Mouse (Mus musculus): ENCODE measurements at regions not wholly inside any gene's neighbourhood (a gene's known extent, or its start where the extent isn't known, plus 50 kb on each side); places are given as distances from the start of the nearest gene placed in this dataset.

GRCm38 (mm10) chr15:36389775-36390174 is 617.8 kb downstream of the Zfp706 start:
- in situ Hi-C loops (cut with MboI; ENCODE audit: low pct_unique_long_range_greater_than_20kb in 1 of 2, low sequenced_read_pairs in 2 of 2, unreplicated experiment in 1 of 2), result no loop called here

- in situ Hi-C loops (cut with MboI; ENCODE audit: low pct_unique_long_range_greater_than_20kb in 1 of 2, low sequenced_read_pairs in 2 of 2, unreplicated experiment in 1 of 2), result no loop called here
These were observed 626.3 kb downstream of the Zfp706 start for GRCm38 (mm10) chr15:36381228-36381671.

DNA sequence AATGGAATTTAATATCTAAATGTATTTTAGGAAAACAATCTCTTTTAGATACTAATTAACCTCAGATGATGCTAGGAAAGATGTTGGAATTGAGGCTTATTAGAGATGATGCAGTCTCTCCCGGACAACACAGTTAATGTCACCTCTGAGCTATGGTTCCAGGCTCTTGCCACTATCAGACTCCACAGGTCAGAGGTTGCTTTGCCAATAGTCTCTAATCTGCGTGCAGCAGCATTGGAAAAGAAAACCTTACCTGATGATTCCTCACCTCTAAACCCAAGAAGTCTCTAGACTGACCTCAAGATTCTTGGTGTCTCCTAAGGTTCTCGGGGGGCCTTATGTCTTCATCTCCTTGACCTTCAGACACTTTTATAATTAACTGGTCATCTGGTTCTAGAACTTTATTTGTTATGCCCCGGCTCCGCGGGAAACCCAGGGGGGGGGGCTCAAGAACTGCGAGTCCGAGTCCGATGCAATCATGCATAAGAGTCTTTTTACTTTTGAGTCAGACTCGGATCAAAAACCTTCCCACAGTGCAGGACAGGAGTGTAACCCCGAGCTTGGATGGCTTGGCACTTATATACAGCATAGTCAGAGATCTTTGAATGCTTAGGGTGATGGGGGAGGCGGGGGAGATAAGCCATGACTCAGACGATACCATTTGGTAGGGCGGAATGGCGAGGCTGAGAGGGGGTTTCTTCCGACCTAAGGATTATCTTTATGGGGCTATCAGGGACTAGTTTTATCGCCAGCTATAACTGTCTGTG is 626.9 kb downstream of the Zfp706 start:
- in situ Hi-C loops (cut with MboI; ENCODE audit: low pct_unique_long_range_greater_than_20kb in 1 of 2, low sequenced_read_pairs in 2 of 2, unreplicated experiment in 1 of 2), result no loop called here

GRCm38 (mm10) chr15:36378640-36379039 is 628.9 kb downstream of the Zfp706 start:
- in situ Hi-C loops (cut with MboI; ENCODE audit: low pct_unique_long_range_greater_than_20kb in 1 of 2, low sequenced_read_pairs in 2 of 2, unreplicated experiment in 1 of 2), result no loop called here

- in situ Hi-C loops (cut with MboI; ENCODE audit: low pct_unique_long_range_greater_than_20kb in 1 of 2, low sequenced_read_pairs in 2 of 2, unreplicated experiment in 1 of 2), result no loop called here
These were observed 631.0 kb downstream of the Zfp706 start for GRCm38 (mm10) chr15:36376551-36376950.

DNA sequence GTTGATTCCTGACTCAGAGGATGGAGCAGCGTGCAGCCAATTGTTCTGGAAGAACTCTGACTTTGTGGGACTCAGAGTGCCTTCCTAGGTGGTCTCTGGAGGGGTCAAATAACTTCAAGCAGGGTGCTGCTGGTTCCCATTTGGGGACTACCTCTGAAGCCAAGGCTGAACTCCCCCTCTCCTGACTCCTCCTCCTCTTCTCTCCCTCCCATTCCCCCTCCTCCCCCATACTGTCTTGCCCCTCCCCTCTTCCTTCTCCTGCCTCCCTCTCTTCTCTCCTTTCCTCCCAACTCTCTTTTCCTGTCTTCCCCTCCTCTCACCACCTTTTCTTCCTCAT is 632.1 kb downstream of the Zfp706 start:
- in situ Hi-C loops (cut with MboI; ENCODE audit: low pct_unique_long_range_greater_than_20kb in 1 of 2, low sequenced_read_pairs in 2 of 2, unreplicated experiment in 1 of 2), result no loop called here

- in situ Hi-C loops (cut with MboI; ENCODE audit: low pct_unique_long_range_greater_than_20kb in 1 of 2, low sequenced_read_pairs in 2 of 2, unreplicated experiment in 1 of 2), result no loop called here
These were observed 632.6 kb downstream of the Zfp706 start for GRCm38 (mm10) chr15:36374732-36375548.

GRCm38 (mm10) chr15:36373900-36374611 is 633.5 kb downstream of the Zfp706 start:
- in situ Hi-C loops (cut with MboI; ENCODE audit: low pct_unique_long_range_greater_than_20kb in 1 of 2, low sequenced_read_pairs in 2 of 2, unreplicated experiment in 1 of 2), result no loop called here

- in situ Hi-C loops (cut with MboI; ENCODE audit: low pct_unique_long_range_greater_than_20kb in 1 of 2, low sequenced_read_pairs in 2 of 2, unreplicated experiment in 1 of 2), result no loop called here
These were observed 634.1 kb downstream of the Zfp706 start for GRCm38 (mm10) chr15:36373481-36373880.

- in situ Hi-C loops (cut with MboI; ENCODE audit: low pct_unique_long_range_greater_than_20kb in 1 of 2, low sequenced_read_pairs in 2 of 2, unreplicated experiment in 1 of 2), result no loop called here
These were observed 636.2 kb downstream of the Zfp706 start for GRCm38 (mm10) chr15:36371382-36371781.

GRCm38 (mm10) chr15:36370906-36371305 is 636.7 kb downstream of the Zfp706 start:
- in situ Hi-C loops (cut with MboI; ENCODE audit: low pct_unique_long_range_greater_than_20kb in 1 of 2, low sequenced_read_pairs in 2 of 2, unreplicated experiment in 1 of 2), result no loop called here

DNA sequence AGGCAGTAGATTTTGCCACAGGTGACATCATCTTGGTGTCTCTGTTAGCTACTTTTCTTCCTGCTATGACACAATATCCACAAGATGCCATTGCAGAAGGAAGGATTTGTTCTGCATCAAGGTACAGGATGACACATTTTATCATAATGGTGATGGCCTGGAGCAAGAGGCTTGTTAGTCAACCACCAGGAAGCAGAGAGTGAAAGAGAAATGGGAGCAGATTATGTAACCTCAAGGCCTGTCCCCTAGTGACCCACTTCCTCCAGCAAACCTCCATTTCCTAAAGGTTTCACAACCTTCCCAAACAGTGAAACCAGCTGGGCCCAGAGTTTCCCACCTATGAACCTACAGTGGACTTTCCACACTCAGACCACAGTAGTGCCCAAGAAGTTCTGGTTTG is 640.3 kb downstream of the Zfp706 start:
- in situ Hi-C loops (cut with MboI; ENCODE audit: low pct_unique_long_range_greater_than_20kb in 1 of 2, low sequenced_read_pairs in 2 of 2, unreplicated experiment in 1 of 2), result loop anchor here in 1 of 2 experiments (10.0 kb wide), 1 partner anchor 118 kb away; no protein-coding TSS in a partner anchor

DNA sequence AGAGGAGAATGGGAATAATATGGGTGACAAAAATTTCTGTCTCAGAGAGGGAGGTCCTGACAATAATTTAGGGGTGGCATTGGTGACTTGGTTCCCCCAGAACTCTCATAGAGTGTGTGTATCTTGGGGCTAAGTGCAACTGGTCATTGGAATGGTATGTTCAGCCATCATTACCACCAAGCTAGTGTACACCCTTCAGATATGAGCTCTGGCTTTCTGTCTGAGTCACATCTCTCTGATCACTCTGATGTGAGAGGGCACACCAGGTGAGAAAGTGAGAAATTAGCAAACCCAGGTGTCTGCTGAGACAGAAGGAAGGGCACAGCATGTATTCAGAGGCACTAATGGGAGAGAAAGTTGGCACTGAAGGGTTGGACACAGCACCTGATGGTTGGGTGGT is 642.8 kb downstream of the Zfp706 start:
- in situ Hi-C loops (cut with MboI; ENCODE audit: low pct_unique_long_range_greater_than_20kb in 1 of 2, low sequenced_read_pairs in 2 of 2, unreplicated experiment in 1 of 2), result loop anchor here in 1 of 2 experiments (10.0 kb wide), 1 partner anchor 120 kb away; no protein-coding TSS in a partner anchor

DNA sequence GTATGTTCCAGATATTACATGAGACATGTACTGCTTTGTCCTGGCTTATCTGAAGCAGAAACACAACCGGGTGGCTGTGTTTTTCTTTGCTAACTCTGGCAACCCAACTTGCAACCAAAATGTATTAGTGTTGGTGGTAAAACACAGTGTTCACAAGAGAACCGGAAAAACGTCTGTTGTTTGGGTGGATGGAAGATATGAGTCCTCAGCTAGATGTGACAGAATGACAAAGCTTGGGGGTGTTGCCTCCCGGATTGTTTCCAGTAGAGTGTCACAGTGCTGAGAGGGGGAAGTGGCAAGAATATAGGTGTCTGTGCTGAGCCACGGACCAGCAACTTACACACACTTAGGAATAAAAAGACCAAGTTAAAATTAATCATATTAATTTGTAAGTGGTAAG is 643.5 kb downstream of the Zfp706 start:
- in situ Hi-C loops (cut with MboI; ENCODE audit: low pct_unique_long_range_greater_than_20kb in 1 of 2, low sequenced_read_pairs in 2 of 2, unreplicated experiment in 1 of 2), result loop anchor here in 1 of 2 experiments (10.0 kb wide), 1 partner anchor 121 kb away; no protein-coding TSS in a partner anchor

DNA sequence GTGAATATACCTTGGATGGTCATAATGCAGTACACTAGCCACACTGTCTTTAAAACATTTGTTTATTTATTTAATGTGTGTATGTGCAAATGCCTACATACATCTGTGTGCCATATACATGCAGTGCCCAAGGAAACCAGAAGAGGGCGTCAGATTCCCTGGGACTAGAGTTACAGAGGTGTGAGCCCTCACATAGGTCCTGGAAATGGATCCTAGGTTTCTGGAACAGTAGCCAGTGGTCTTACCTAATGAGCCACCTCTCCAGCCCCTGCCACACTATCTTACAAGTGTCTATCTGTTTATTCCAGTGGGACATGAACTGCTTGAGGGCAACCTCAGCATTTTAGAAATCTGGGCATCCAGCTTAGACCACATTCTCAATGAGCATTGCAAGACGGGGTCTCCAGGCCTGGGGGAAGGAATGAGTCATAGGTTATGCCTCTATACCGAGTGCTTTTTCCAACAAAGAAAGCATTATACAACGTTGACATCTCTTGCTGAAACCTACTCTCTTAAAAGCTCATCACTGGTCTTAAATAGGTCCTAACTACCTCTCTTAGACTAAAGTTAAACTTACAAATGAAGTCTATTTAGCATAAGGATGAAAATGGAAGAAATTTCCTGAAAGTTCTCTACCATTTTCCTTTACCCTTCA is 644.5 kb downstream of the Zfp706 start:
- in situ Hi-C loops (cut with MboI; ENCODE audit: low pct_unique_long_range_greater_than_20kb in 1 of 2, low sequenced_read_pairs in 2 of 2, unreplicated experiment in 1 of 2), result loop anchor here in 1 of 2 experiments (10.0 kb wide), 1 partner anchor 122 kb away; no protein-coding TSS in a partner anchor

GRCm38 (mm10) chr15:36361522-36362148 is 645.9 kb downstream of the Zfp706 start:
- in situ Hi-C loops (cut with MboI; ENCODE audit: low pct_unique_long_range_greater_than_20kb in 1 of 2, low sequenced_read_pairs in 2 of 2, unreplicated experiment in 1 of 2), result loop anchor here in 1 of 2 experiments (10.0 kb wide), 1 partner anchor 123 kb away; no protein-coding TSS in a partner anchor

GRCm38 (mm10) chr15:36360694-36361521 is 646.7 kb downstream of the Zfp706 start:
- in situ Hi-C loops (cut with MboI; ENCODE audit: low pct_unique_long_range_greater_than_20kb in 1 of 2, low sequenced_read_pairs in 2 of 2, unreplicated experiment in 1 of 2), result loop anchor here in 1 of 2 experiments (10.0 kb wide), 1 partner anchor 124 kb away; no protein-coding TSS in a partner anchor

Measured in mouse embryonic stem cell (cell line).